Mouse (Mus musculus): ENCODE data around the gene Gm20388.
A peak's percentile ranks its signal among the peaks of the same experiment; 100 is the strongest.

DNA sequence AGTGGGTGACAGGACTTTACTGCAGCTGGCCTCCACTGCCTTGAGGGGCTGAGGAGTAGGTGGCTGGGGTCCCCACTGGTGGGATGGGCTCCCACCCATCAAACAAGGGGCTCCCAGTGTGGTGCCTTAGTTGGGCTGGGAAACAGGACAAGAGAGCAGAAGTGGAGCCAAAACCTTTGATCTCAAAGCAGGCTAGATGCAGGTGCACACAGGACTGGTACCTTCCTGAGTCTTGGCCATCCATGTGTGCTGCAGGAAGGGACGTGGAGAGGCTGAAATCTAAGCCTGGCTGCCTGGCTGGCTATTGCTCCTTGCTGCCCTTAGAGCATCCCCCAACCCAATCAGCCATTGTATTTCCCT lies 2941.9 kb downstream of the Gm20388 start:
- TF ChIP-seq POLR2A (IDR thresholded peaks at IDR 0.05; ENCODE audit: borderline replicate concordance, insufficient read depth, low read length) (peak; percentile 24; the same call in 1 of the 2 replicates), CTCF (IDR thresholded peaks at IDR 0.05; ENCODE audit: borderline replicate concordance, insufficient read depth, low read depth, low read length) (no peak)
